Mouse (Mus musculus) embryo, embryonic 9.5 days (tissue): ENCODE data around the gene Plcxd2.

Experiments used
- DNase-seq: peaks from one replicate; pipeline ENCODE4 v3.0.0-alpha.2; 2017; ENCODE audit errors: extremely low spot score

Gene Plcxd2

GRCm38 (mm10) chr16:45990901-45991676 is 18.9 kb downstream of the Plcxd2 start:
- peak; percentile 37 for DNase-seq

- DNase-seq: no peak
Measured at GRCm38 (mm10) chr16:45986236-45986635, 23.8 kb downstream of the Plcxd2 start.

- DNase-seq: no peak
Measured at GRCm38 (mm10) chr16:45984610-45985606, 25.1 kb downstream of the Plcxd2 start.

GRCm38 (mm10) chr16:45976251-45976650 is 33.8 kb downstream of the Plcxd2 start:
- DNase-seq: no peak

GRCm38 (mm10) chr16:45973959-45974686 is 35.9 kb downstream of the Plcxd2 start:
- DNase-seq: no peak

GRCm38 (mm10) chr16:45970187-45970586 is 39.8 kb downstream of the Plcxd2 start:
- no peak for DNase-seq

GRCm38 (mm10) chr16:45968716-45969115 is 41.3 kb downstream of the Plcxd2 start:
- no peak for DNase-seq

GRCm38 (mm10) chr16:45967471-45967870 is 42.5 kb downstream of the Plcxd2 start:
- peak; percentile 71 for DNase-seq

GRCm38 (mm10) chr16:45966604-45967003 is 43.4 kb downstream of the Plcxd2 start:
- DNase-seq: no peak

- DNase-seq: no peak
Measured at GRCm38 (mm10) chr16:45964777-45965176, 45.2 kb downstream of the Plcxd2 start.

GRCm38 (mm10) chr16:45963837-45964236 is 46.2 kb downstream of the Plcxd2 start:
- no peak for DNase-seq

- peak; percentile 17 for DNase-seq
Measured at GRCm38 (mm10) chr16:45963088-45963487, 46.9 kb downstream of the Plcxd2 start.

- no peak for DNase-seq
Measured at GRCm38 (mm10) chr16:45960978-45961377, 49.0 kb downstream of the Plcxd2 start.

- no peak for DNase-seq
Measured at GRCm38 (mm10) chr16:45956390-45956950, 53.5 kb downstream of the Plcxd2 start.

GRCm38 (mm10) chr16:45953394-45953793 is 56.6 kb downstream of the Plcxd2 start, which contains the start of gene Phldb2:
Gene Phldb2, minus strand, starts transcription at chr16:45953598.
- DNase-seq: no peak

GRCm38 (mm10) chr16:45952501-45952900 is 57.5 kb downstream of the Plcxd2 start:
- DNase-seq: no peak

- no peak for DNase-seq
Measured at GRCm38 (mm10) chr16:45952035-45952434, 58.0 kb downstream of the Plcxd2 start.

- DNase-seq: no peak
Measured at GRCm38 (mm10) chr16:45946335-45946734, 63.7 kb downstream of the Plcxd2 start.

GRCm38 (mm10) chr16:45945649-45946048 is 64.4 kb downstream of the Plcxd2 start:
- no peak for DNase-seq

- no peak for DNase-seq
Measured at GRCm38 (mm10) chr16:45945174-45945631, 64.8 kb downstream of the Plcxd2 start.

GRCm38 (mm10) chr16:45942169-45942891 is 67.7 kb downstream of the Plcxd2 start:
- no peak for DNase-seq
